Mouse (Mus musculus) bone marrow macrophage, adult 2 months (primary cell): ENCODE measurements around the gene Tbc1d10c.

Source experiments
- CTCF ChIP-seq: IDR thresholded peaks from 2 replicates; pipeline ENCODE4 v1.5.1; 2012; ENCODE audit warnings: low read depth, mild to moderate bottlenecking, low read length, moderate library complexity
- POLR2A ChIP-seq: IDR thresholded peaks from 2 replicates; pipeline ENCODE4 v1.6.1; 2012; ENCODE audit warnings: mild to moderate bottlenecking, low read depth, low read length, borderline replicate concordance

DNA sequence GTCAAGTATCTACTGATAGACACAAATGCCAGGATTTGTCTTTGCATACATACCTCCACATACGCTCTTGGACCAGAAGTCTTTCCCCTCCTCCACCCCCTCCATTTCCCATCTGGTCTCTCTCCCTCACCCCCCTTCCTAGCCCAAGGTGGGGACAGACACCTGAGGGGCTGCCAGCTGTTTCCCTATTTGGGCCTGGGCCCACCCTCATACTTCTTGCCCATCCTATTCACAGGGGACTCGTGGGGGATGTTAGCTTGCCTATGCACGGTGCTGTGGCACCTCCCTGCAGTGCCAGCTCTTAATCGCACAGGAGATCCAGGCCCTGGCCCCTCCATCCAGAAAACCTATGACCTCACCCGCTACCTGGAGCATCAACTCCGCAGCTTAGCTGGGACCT, 28.9 kb upstream of the Tbc1d10c start:
- no peak for TF ChIP-seq CTCF
- no peak for TF ChIP-seq POLR2A
